Mouse (Mus musculus): Measurements from ENCODE around the gene Zcchc2.

DNA sequence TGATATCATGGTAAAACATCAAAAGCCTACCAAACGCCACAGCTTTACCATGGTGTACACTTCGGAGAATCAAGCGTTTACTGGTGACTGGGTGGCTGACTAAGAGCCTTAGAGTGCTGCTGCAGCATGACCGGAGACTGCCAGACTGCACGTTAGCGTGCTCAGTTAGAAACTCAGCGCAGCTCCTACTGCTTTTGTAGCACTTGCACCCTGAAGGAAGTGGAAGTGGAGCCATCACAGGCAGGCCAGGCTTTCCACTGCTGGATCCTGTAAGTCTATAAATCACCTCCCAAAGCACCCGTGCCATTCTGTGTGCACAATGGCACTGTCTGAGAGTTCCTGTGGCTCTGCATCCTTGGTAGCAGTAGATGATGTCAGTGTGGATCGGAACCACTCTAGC is 52.0 kb downstream of the Zcchc2 start:
- TF ChIP-seq POLR2A (IDR thresholded peaks at IDR 0.05; ENCODE audit: low read depth, low read length) (no peak), CTCF (IDR thresholded peaks at IDR 0.05; ENCODE audit: extremely low read depth, insufficient read length, insufficient replicate concordance, low read depth, low read length) (no peak)
